Mouse (Mus musculus) liver, embryonic 13.5 days (tissue): ENCODE measurements at regions not wholly inside any gene's neighbourhood (a gene's known extent, or its start where the extent isn't known, plus 50 kb on each side); places are given as distances from the start of the nearest gene placed in this dataset.
A peak's percentile ranks its signal among the peaks of the same experiment; 100 is the strongest.

ENCODE experiments used
- ATAC-seq: fragments of 200-750 bp; cut with Nextera tagmentation; 2 replicates; pipeline ENCODE4 v1.8.0; 2017; ENCODE audit warnings: low read depth, mild to moderate bottlenecking, moderate number of reproducible peaks, moderate library complexity
- DNase-seq: peaks from one replicate; pipeline ENCODE4 v3.0.0; 2022
- H3K27ac ChIP-seq: fragments of 300-500 bp; sonication (generic); 2 replicates; pipeline ENCODE4 v1.5.1; 2015; ENCODE audit warnings: moderate library complexity, mild to moderate bottlenecking, inconsistent platforms
- H3K27me3 ChIP-seq: fragments of 300-500 bp; sonication (generic); 2 replicates; pipeline ENCODE4 v1.6.1; 2015; ENCODE audit warnings: mild to moderate bottlenecking, inconsistent platforms
- H3K36me3 ChIP-seq: fragments of 300-500 bp; sonication (generic); 2 replicates; pipeline ENCODE4 v1.6.1; 2015; ENCODE audit warnings: mild to moderate bottlenecking, inconsistent platforms
- H3K4me1 ChIP-seq: fragments of 300-500 bp; sonication (generic); replicated peaks from 2 replicates; pipeline ENCODE4 v1.6.1; 2015; ENCODE audit warnings: inconsistent platforms
- H3K4me2 ChIP-seq: fragments of 300-500 bp; sonication (generic); 2 replicates; pipeline ENCODE4 v1.6.1; 2015; ENCODE audit warnings: inconsistent platforms, mild to moderate bottlenecking, moderate library complexity
- H3K4me3 ChIP-seq: fragments of 300-500 bp; sonication (generic); replicated peaks from 2 replicates; pipeline ENCODE4 v1.5.1; 2015; ENCODE audit warnings: mild to moderate bottlenecking, inconsistent platforms
- H3K9ac ChIP-seq: fragments of 300-500 bp; sonication (generic); 2 replicates; pipeline ENCODE4 v1.6.1; 2015; ENCODE audit warnings: mild to moderate bottlenecking, inconsistent platforms
- H3K9me3 ChIP-seq: fragments of 300-500 bp; sonication (generic); replicated peaks from 2 replicates; pipeline ENCODE4 v1.6.1; 2016; ENCODE audit warnings: inconsistent platforms
- WGBS: fragments of 180-500 bp; shearing (Covaris S2); methylation state at CpG from one replicate; pipeline ENCODE4 v1.1.7; 2015; ENCODE audit not compliant: insufficient replicate concordance; 5-methylcytosine and 5-hydroxymethylcytosine counted together

DNA sequence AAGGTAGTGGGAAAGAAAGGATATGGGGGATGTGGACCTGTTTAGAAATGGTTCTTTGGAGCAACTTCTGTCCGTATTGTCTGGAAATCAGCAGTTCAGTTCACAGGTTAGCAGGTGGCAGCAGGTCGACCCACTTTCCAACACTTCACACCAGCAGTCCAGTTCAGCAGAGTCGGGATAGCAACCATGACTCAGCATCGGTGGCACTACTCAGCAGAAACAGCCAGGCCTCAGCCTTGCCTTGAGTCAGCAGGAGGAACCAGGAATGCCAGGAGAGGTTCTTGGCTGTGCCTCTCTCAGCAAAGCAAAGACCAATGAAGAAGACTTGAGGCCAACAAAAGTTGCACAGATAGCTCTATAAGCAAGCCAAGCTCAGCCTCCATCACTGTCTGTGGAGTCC is 66.8 kb upstream of the Arhgap5 start:
- Histone ChIP-seq H3K36me3 (no peaks in the 10 kb centered on the region), H3K27me3 (no peaks in the 10 kb centered on the region), H3K9me3 (no peaks in the 10 kb centered on the region), H3K4me1 (no peaks in the 10 kb centered on the region), H3K4me3 (no peak overlapping the region), H3K9ac (no peak overlapping the region), H3K27ac (no peak overlapping the region), H3K4me2 (no peak overlapping the region)
- no peak for ATAC-seq
- DNase-seq: no peak
- 59% methylated on average over 4 of the region's 4 CpGs for WGBS

DNA sequence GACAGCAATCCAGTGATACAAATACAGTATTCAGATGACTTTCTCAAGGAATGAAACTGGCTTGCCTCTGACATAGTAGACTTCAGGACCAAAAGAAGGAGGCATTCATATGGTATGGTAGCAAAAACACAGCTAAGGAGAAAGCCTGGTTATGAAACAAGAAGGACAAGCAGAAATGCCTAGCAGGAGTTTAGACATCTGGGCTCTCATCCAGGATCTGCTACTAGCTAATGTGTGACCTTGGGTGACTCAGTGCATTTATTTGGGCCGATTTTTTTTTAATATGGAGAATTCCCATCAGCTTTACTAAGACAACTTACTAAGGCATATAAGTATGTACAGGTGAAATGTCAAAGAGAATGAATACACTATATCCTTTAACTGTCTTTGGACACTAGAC is 64.5 kb upstream of the Arhgap5 start:
- Histone ChIP-seq H3K4me2 (no peak overlapping the region), H3K4me1 (no peaks in the 10 kb centered on the region), H3K27ac (no peak overlapping the region), H3K4me3 (no peak overlapping the region), H3K9ac (no peak overlapping the region), H3K9me3 (no peaks in the 10 kb centered on the region), H3K27me3 (no peaks in the 10 kb centered on the region), H3K36me3 (no peaks in the 10 kb centered on the region)
- no peak for DNase-seq
- 73% methylated on average over 1 of the region's 1 CpGs for WGBS
- no peak for ATAC-seq

DNA sequence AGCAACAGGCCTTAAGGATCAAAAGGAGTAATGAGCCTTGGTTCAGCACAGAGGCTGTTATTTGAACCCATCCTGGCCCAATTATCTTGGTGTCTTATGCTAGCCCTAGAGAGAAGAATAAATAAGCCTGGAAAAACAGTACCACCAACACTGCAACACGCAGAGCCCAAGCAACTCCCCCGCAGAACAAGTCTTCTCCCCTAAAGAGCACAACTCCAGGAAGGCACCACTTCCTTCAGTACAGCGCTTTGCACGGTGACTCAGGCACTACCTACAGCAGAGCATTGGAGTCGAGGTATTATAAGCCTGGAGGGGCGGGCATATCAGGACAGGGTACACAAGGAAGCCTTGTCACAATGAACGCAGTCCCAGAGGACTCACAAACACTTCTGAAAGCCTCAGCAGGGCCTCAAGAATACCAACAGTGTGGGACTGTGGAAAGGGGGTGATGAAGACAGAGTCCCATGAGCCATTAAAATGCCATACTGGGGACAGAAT is 62.9 kb upstream of the Arhgap5 start:
- H3K9me3 ChIP-seq: no peaks in the 10 kb centered on the region
- no peaks in the 10 kb centered on the region for H3K27me3 ChIP-seq
- no peak overlapping the region for H3K27ac ChIP-seq
- H3K9ac ChIP-seq: no peak overlapping the region
- no peak overlapping the region for H3K4me2 ChIP-seq
- no peak overlapping the region for H3K4me3 ChIP-seq
- no peaks in the 10 kb centered on the region for H3K4me1 ChIP-seq
- WGBS: 52% methylated on average over 7 of the region's 7 CpGs
- no peaks in the 10 kb centered on the region for H3K36me3 ChIP-seq
- DNase-seq (no peak), ATAC-seq (no peak)

DNA sequence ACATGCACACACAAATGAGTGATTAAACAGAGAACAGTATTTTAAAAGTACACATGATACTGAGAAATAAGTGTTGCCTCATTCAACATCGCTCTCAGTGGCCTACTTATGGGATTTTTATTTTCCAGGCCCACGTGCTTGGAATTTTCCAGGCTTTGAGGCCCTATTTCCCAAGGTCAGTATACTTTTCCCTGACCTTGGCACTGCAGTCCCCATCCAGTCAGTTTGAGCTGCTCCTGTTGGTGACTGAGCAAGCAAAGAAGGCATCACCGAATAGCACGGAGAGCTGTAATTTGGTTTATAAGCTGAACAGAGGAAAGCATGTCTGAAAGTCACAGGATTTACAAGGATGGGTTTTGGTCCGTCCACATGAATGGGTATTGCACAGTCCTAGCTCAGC is 61.4 kb upstream of the Arhgap5 start:
- DNase-seq (no peak), ATAC-seq (no peak)
- Histone ChIP-seq H3K4me3 (no peak overlapping the region), H3K27me3 (no peaks in the 10 kb centered on the region), H3K9ac (no peak overlapping the region), H3K36me3 (no peaks in the 10 kb centered on the region), H3K27ac (no peak overlapping the region), H3K9me3 (no peaks in the 10 kb centered on the region), H3K4me2 (no peak overlapping the region), H3K4me1 (0 out of 2 replicates have a peak, but pooled peaks cover under 1% of the 10 kb centered on the region)
- WGBS: 75% methylated on average over 5 of the region's 5 CpGs

DNA sequence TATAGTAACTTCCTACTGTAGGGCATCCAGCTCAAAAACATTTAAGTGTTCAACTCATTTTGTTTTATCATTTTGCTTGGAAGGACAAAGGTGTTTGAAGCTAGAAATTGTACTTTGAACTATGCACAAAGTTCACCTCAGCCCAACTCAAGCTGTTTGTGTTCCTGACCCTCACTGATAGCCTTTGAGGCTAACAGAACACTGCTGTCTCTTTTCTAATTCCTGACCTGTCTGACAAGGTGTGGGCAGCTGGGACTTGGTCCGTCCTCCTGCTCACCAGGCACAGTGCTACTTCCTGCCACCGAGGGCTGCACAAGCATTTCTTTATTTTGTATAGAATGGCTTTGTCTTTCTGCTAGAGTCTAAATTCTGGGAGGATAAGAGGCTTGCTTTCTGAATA is 58.0 kb upstream of the Arhgap5 start:
- no peak for DNase-seq
- no peak overlapping the region for H3K9ac ChIP-seq
- peak overlapping the region; percentile 56; the same call in 1 of the 2 replicates for H3K27ac ChIP-seq
- H3K4me2 ChIP-seq: no peak overlapping the region
- ATAC-seq: 0 out of 2 replicates have a peak, but pooled peaks have one; percentile 51
- H3K4me1 ChIP-seq: 0 out of 2 replicates have a peak, but pooled peaks cover 4% of the 10 kb centered on the region
- H3K36me3 ChIP-seq: no peaks in the 10 kb centered on the region
- H3K27me3 ChIP-seq: no peaks in the 10 kb centered on the region
- whole genome bisulfite sequencing: 37% methylated on average over 2 of the region's 2 CpGs
- no peaks in the 10 kb centered on the region for H3K9me3 ChIP-seq
- no peak overlapping the region for H3K4me3 ChIP-seq

DNA sequence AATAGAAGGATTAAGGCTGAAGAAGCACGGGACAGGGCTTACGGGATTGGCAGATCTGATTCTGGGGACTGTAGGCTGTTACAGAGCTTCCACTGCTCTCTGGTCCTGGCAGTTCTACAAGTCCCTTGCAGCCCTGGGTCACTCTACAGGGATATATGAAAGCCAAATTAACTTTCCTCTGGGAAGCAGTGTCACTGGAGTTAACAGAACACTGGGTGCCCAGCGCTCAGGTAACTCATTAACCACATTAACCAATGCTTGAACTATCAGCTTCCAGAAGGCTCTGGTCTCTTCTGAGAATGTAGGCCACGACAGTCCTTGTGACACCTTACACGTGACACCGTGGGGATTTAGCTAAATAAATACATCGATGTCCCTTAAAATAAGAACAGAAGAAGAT is 57.3 kb upstream of the Arhgap5 start:
- H3K4me1 ChIP-seq: 0 out of 2 replicates have a peak, but pooled peaks cover 4% of the 10 kb centered on the region
- H3K36me3 ChIP-seq: no peaks in the 10 kb centered on the region
- H3K9ac ChIP-seq: no peak overlapping the region
- DNase-seq (no peak), ATAC-seq (peak; percentile 70)
- no peak overlapping the region for H3K4me2 ChIP-seq
- H3K9me3 ChIP-seq: no peaks in the 10 kb centered on the region
- peak overlapping the region; percentile 59; the same call in 1 of the 2 replicates for H3K27ac ChIP-seq
- WGBS: 66% methylated on average over 7 of the region's 7 CpGs
- H3K4me3 ChIP-seq: no peak overlapping the region
- H3K27me3 ChIP-seq: no peaks in the 10 kb centered on the region

DNA sequence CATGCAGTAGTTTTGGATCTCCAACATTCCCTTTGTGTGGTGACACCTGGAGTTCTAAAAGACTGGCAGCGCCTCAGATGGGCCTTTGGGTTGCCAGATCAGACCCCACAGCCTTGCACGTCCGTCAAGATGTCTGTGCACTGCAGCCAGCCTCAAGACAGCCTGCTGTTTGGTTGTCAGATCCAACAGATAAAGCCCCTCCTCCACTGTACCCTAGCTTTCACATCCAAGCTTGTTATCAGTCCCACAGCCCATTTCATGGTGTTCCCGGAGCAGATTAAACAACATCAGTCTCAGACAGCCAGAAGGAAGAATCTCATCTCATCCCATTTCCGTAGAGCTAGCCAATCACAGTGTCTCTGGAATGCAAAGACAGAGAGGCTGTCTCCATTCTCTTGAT is 56.3 kb upstream of the Arhgap5 start:
- no peaks in the 10 kb centered on the region for H3K9me3 ChIP-seq
- no peak overlapping the region for H3K4me3 ChIP-seq
- H3K27me3 ChIP-seq: no peaks in the 10 kb centered on the region
- H3K4me2 ChIP-seq: no peak overlapping the region
- H3K9ac ChIP-seq: no peak overlapping the region
- no peak for ATAC-seq
- no peak for DNase-seq
- 0 out of 2 replicates have a peak, but pooled peaks cover 4% of the 10 kb centered on the region for H3K4me1 ChIP-seq
- 0 out of 2 replicates have a peak overlapping the region, but pooled peaks have one; percentile 59 for H3K27ac ChIP-seq
- WGBS: 46% methylated on average over 5 of the region's 5 CpGs
- no peaks in the 10 kb centered on the region for H3K36me3 ChIP-seq

DNA sequence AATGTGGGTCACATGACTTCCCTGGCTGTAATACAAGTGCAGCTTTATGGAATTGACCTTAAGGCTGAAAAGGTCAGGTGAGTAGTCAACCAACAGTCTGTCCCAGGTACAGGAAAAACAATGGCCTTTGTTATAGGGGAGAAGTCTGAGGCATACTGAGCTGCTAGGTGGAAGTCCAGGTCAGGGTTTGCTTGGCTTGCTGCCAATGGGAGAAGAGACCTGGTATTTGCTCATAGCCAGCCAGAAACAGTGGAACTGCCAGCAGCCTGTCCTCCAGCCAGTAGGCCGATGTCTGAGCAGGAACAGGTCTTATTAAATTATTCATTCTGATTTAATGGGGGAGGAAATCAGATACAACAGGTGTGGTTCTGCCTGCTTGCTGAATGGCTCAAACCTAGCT is 55.6 kb upstream of the Arhgap5 start:
- peak; percentile 60 for ATAC-seq
- DNase-seq: no peak
- Histone ChIP-seq H3K27ac (no peak overlapping the region; the same call in 1 of the 2 replicates), H3K27me3 (no peaks in the 10 kb centered on the region), H3K4me1 (0 out of 2 replicates have a peak, but pooled peaks cover 4% of the 10 kb centered on the region), H3K4me2 (no peak overlapping the region), H3K4me3 (no peak overlapping the region), H3K9me3 (no peaks in the 10 kb centered on the region), H3K9ac (no peak overlapping the region), H3K36me3 (no peaks in the 10 kb centered on the region)
- WGBS: 55% methylated on average over 1 of the region's 1 CpGs

DNA sequence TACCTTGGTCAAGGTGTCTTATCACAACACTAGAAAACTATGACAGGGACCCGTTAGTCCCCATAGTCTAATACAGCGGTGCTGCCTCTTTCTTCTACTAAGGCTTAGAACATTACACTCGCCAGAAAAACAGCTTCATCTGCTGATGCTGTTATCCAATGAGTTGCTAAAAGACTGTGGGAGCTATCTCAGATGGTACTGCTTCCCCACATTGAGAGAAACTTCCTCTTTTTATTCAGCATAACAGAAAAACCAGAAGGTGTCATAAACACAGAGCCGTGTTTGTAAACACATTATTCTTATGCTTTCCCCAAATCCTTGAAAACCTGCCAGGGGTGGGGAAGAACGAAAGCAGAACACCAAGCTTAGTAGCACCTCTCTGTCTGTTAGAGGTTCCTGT is 49.9 kb upstream of the Arhgap5 start:
- Histone ChIP-seq H3K4me1 (no peaks in the 10 kb centered on the region), H3K9ac (no peak overlapping the region), H3K27me3 (no peaks in the 10 kb centered on the region), H3K27ac (no peak overlapping the region), H3K4me2 (no peak overlapping the region), H3K4me3 (no peak overlapping the region), H3K9me3 (no peaks in the 10 kb centered on the region), H3K36me3 (no peaks in the 10 kb centered on the region)
- WGBS: 56% methylated on average over 5 of the region's 5 CpGs
- DNase-seq (no peak), ATAC-seq (no peak)
